Mouse (Mus musculus) stomach, postnatal 0 days (tissue): ENCODE measurements around the gene Oaf. TPM values are rescaled to one million over a fixed set of nuclear protein-coding genes. Genes with fewer than 3 reads are reported as not detected.

Experiments
- ATAC-seq: fragments of 200-750 bp; cut with Nextera tagmentation; 2 replicates; pipeline ENCODE4 v1.8.0; 2017; ENCODE audit not compliant: low FRiP score, low TSS enrichment
- DNase-seq: peaks from one replicate; pipeline ENCODE4 v3.0.0-alpha.2; 2016; ENCODE audit warnings: low spot score
- H3K27ac ChIP-seq: fragments of 300-500 bp; sonication (generic); replicated peaks from 2 replicates; pipeline ENCODE4 v1.5.1; 2014; ENCODE audit warnings: mild to moderate bottlenecking, control low read depth
- H3K27me3 ChIP-seq: fragments of 300-500 bp; sonication (generic); 2 replicates; pipeline ENCODE4 v1.6.1; 2014; ENCODE audit warnings: low read length; ENCODE audit not compliant: control insufficient read depth, insufficient read depth
- H3K36me3 ChIP-seq: fragments of 300-500 bp; sonication (generic); 2 replicates; pipeline ENCODE4 v1.6.1; 2014; ENCODE audit warnings: low read length, mixed read lengths; ENCODE audit not compliant: control insufficient read depth, insufficient read depth
- H3K4me1 ChIP-seq: fragments of 300-500 bp; sonication (generic); replicated peaks from 2 replicates; pipeline ENCODE4 v1.6.1; 2014; ENCODE audit warnings: antibody characterized with exemption; ENCODE audit not compliant: control insufficient read depth, insufficient read depth
- H3K4me2 ChIP-seq: fragments of 300-500 bp; sonication (generic); replicated peaks from 2 replicates; pipeline ENCODE4 v1.6.1; 2014; ENCODE audit warnings: low read depth, mild to moderate bottlenecking, control low read depth, moderate library complexity
- H3K4me3 ChIP-seq: fragments of 300-500 bp; sonication (generic); 2 replicates; pipeline ENCODE4 v1.5.1; 2014; ENCODE audit warnings: low read depth, low read length, control low read depth
- H3K9ac ChIP-seq: fragments of 300-500 bp; sonication (generic); 2 replicates; pipeline ENCODE4 v1.6.1; 2014; ENCODE audit warnings: mild to moderate bottlenecking, low read length, control low read depth, mixed read lengths
- H3K9me3 ChIP-seq: fragments of 300-500 bp; sonication (generic); 2 replicates; pipeline ENCODE4 v1.6.1; 2016; ENCODE audit warnings: low read length; ENCODE audit not compliant: control insufficient read depth
- CTCF ChIP-seq: IDR thresholded peaks from 2 replicates; pipeline ENCODE4 v1.5.1; 2016; ENCODE audit warnings: antibody characterized with exemption, low read depth, mild to moderate bottlenecking, moderate library complexity
- EP300 ChIP-seq: optimal IDR thresholded peaks from 2 replicates; pipeline ENCODE3; 2016; ENCODE audit warnings: antibody characterized with exemption
- WGBS: fragments of 180-500 bp; shearing (Covaris S2); extraction: QIAGEN DNeasy Blood & Tissue Kit; methylation state at CpG from one replicate; pipeline ENCODE4 v1.1.7; 2014; 5-methylcytosine and 5-hydroxymethylcytosine counted together
- polyA plus RNA-seq: library from polyadenylated mRNA; unstranded; fragments of >200 nt; fragmentation: Nextera tagmentation; extraction: Ambion mirVana; gene quantifications from 2 replicates; pipeline ENCODE4 v1.2.1, GENCODE M21; 2015

Gene Oaf
- polyA plus RNA-seq, 1 experiment from 2014 or later: 31.9 TPM

- 52% methylated on average over 9 of the region's 9 CpGs for WGBS
- Histone ChIP-seq H3K36me3 (no peaks in the 10 kb centered on the region), H3K27me3 (no peaks in the 10 kb centered on the region), H3K4me1 (peaks cover 2% of the 10 kb centered on the region; the same call in 1 of the 2 replicates), H3K27ac (peak overlapping the region; percentile 58), H3K4me3 (no peak overlapping the region), H3K9ac (no peak overlapping the region), H3K4me2 (no peak overlapping the region), H3K9me3 (no peaks in the 10 kb centered on the region)
- no peak for DNase-seq
- ATAC-seq: no peak
- TF ChIP-seq EP300 (no peak), CTCF (no peak)
Measured at GRCm38 (mm10) chr9:43262811-43263550, 23.3 kb upstream of the Oaf start.

- no peak for ATAC-seq
- Histone ChIP-seq H3K9me3 (no peaks in the 10 kb centered on the region), H3K4me3 (no peak overlapping the region), H3K27ac (peak overlapping the region; percentile 58), H3K27me3 (no peaks in the 10 kb centered on the region), H3K36me3 (no peaks in the 10 kb centered on the region), H3K9ac (no peak overlapping the region), H3K4me2 (no peak overlapping the region), H3K4me1 (peaks cover 2% of the 10 kb centered on the region; the same call in 1 of the 2 replicates)
- 59% methylated on average over 4 of the region's 4 CpGs for WGBS
- no peak for DNase-seq
- TF ChIP-seq EP300 (no peak), CTCF (no peak)
Measured at GRCm38 (mm10) chr9:43262390-43262789, 22.7 kb upstream of the Oaf start.

GRCm38 (mm10) chr9:43261941-43262340 is 22.2 kb upstream of the Oaf start:
- Histone ChIP-seq H3K4me2 (no peak overlapping the region), H3K9ac (no peak overlapping the region), H3K9me3 (no peaks in the 10 kb centered on the region), H3K36me3 (no peaks in the 10 kb centered on the region), H3K27me3 (no peaks in the 10 kb centered on the region), H3K27ac (peak overlapping the region; percentile 58), H3K4me3 (no peak overlapping the region), H3K4me1 (peaks cover 2% of the 10 kb centered on the region; the same call in 1 of the 2 replicates)
- DNase-seq (peak; percentile 48), ATAC-seq (peak; percentile 69)
- 25% methylated on average over 2 of the region's 2 CpGs for WGBS
- TF ChIP-seq EP300 (no peak), CTCF (peak; percentile 59)

- Histone ChIP-seq H3K4me1 (peaks cover 2% of the 10 kb centered on the region; the same call in 1 of the 2 replicates), H3K9me3 (no peaks in the 10 kb centered on the region), H3K36me3 (no peaks in the 10 kb centered on the region), H3K4me3 (no peak overlapping the region), H3K27me3 (no peaks in the 10 kb centered on the region), H3K27ac (peak overlapping the region; percentile 58), H3K9ac (no peak overlapping the region), H3K4me2 (no peak overlapping the region)
- DNase-seq (no peak), ATAC-seq (peak; percentile 21; the same call in 1 of the 2 replicates)
- 43% methylated on average over 4 of the region's 4 CpGs for WGBS
- TF ChIP-seq CTCF (no peak), EP300 (no peak)
Measured at GRCm38 (mm10) chr9:43261124-43261907, 21.6 kb upstream of the Oaf start.

- WGBS: 79% methylated on average over 7 of the region's 7 CpGs
- DNase-seq: no peak
- no peak overlapping the region for H3K4me2 ChIP-seq
- no peak overlapping the region for H3K9ac ChIP-seq
- no peaks in the 10 kb centered on the region for H3K9me3 ChIP-seq
- no peak overlapping the region for H3K27ac ChIP-seq
- H3K27me3 ChIP-seq: no peaks in the 10 kb centered on the region
- TF ChIP-seq CTCF (no peak), EP300 (no peak)
- no peak overlapping the region for H3K4me3 ChIP-seq
- peaks cover 2% of the 10 kb centered on the region; the same call in 1 of the 2 replicates for H3K4me1 ChIP-seq
- H3K36me3 ChIP-seq: no peaks in the 10 kb centered on the region
- no peak for ATAC-seq
Measured at GRCm38 (mm10) chr9:43260661-43261060, 20.9 kb upstream of the Oaf start.
